Mouse (Mus musculus): ENCODE measurements at regions not wholly inside any gene's neighbourhood (a gene's known extent, or its start where the extent isn't known, plus 50 kb on each side); places are given as distances from the start of the nearest gene placed in this dataset.

- no peak for TF ChIP-seq CTCF (IDR thresholded peaks at IDR 0.05; ENCODE audit: low read depth)
- Histone ChIP-seq H3K27ac (ENCODE audit: low read depth, low read length) (no peak overlapping the region), H3K4me2 (replicated peaks; ENCODE audit: low read depth) (no peak overlapping the region), H3K27me3 (replicated peaks; ENCODE audit: control insufficient read depth, insufficient read depth, low read length) (no peaks in the 10 kb centered on the region), H3K9ac (ENCODE audit: low read depth, low read length) (no peak overlapping the region), H3K9me3 (ENCODE audit: control insufficient read depth) (no peaks in the 10 kb centered on the region), H3K36me3 (ENCODE audit: control insufficient read depth, insufficient read depth) (no peaks in the 10 kb centered on the region), H3K4me1 (replicated peaks; ENCODE audit: control insufficient read depth, insufficient read depth, low read length) (no peaks in the 10 kb centered on the region), H3K4me3 (ENCODE audit: low read depth, low read length) (no peak overlapping the region)
- ATAC-seq = no peak
- 62% methylated on average over 2 of the region's 2 CpGs for WGBS
These were observed 380.9 kb downstream of the Gm16223 start for GRCm38 (mm10) chr5:42448644-42449043.

DNA sequence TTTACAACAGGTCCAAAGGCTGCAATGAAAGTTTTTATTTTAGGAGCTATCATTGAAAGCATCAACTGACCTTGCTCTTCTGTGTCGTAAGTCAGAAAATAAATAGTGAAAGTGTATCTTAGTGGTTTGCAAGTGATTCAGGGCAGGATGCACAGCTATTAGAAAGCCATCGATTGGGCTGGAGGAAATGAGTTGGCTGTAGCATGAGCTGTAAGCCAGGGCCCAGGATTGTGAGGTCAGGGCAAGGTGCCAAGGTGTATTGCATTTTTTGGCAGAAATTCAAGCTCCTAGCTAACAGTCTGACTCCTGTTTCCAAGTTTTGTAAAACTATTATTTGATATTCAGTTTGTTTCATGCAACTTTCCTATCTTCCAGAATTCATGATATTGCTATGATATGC, 381.8 kb downstream of the Gm16223 start:
- H3K27me3 ChIP-seq (replicated peaks; ENCODE audit: control insufficient read depth, insufficient read depth, low read length) = no peaks in the 10 kb centered on the region
- no peak overlapping the region for H3K4me2 ChIP-seq (replicated peaks; ENCODE audit: low read depth)
- no peak overlapping the region for H3K9ac ChIP-seq (ENCODE audit: low read depth, low read length)
- TF ChIP-seq CTCF (IDR thresholded peaks at IDR 0.05; ENCODE audit: low read depth) = no peak
- H3K9me3 ChIP-seq (ENCODE audit: control insufficient read depth) = no peaks in the 10 kb centered on the region
- H3K4me3 ChIP-seq (ENCODE audit: low read depth, low read length) = no peak overlapping the region
- H3K4me1 ChIP-seq (replicated peaks; ENCODE audit: control insufficient read depth, insufficient read depth, low read length) = no peaks in the 10 kb centered on the region
- H3K36me3 ChIP-seq (ENCODE audit: control insufficient read depth, insufficient read depth) = no peaks in the 10 kb centered on the region
- WGBS = 57% methylated on average over 2 of the region's 2 CpGs
- H3K27ac ChIP-seq (ENCODE audit: low read depth, low read length) = no peak overlapping the region
- ATAC-seq = no peak

DNA sequence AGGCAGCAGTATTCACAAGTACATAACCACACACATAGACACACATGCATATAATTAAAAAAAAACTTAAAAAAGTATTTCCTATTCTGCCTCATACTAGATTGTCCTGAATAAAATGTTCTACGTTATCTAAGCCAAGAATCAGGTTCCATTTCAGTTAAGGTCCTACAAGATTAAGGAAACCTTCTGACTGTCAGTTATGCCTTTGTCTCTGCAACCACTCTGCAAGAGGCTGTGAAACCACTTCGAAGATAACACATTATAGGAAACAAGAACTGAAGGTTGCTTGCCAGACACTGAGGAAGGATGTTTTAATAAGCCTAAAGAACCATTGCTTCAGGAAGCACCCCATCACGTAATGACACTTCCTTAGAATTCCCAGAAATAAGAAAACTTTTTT, 385.9 kb downstream of the Gm16223 start:
- H3K4me1 ChIP-seq (replicated peaks; ENCODE audit: control insufficient read depth, insufficient read depth, low read length) = no peaks in the 10 kb centered on the region
- 43% methylated on average over 3 of the region's 3 CpGs for WGBS
- H3K36me3 ChIP-seq (ENCODE audit: control insufficient read depth, insufficient read depth) = no peaks in the 10 kb centered on the region
- H3K4me2 ChIP-seq (replicated peaks; ENCODE audit: low read depth) = no peak overlapping the region
- no peaks in the 10 kb centered on the region for H3K9me3 ChIP-seq (ENCODE audit: control insufficient read depth)
- no peak overlapping the region for H3K27ac ChIP-seq (ENCODE audit: low read depth, low read length)
- no peak overlapping the region for H3K9ac ChIP-seq (ENCODE audit: low read depth, low read length)
- no peak overlapping the region for H3K4me3 ChIP-seq (ENCODE audit: low read depth, low read length)
- no peaks in the 10 kb centered on the region for H3K27me3 ChIP-seq (replicated peaks; ENCODE audit: control insufficient read depth, insufficient read depth, low read length)
- no peak for TF ChIP-seq CTCF (IDR thresholded peaks at IDR 0.05; ENCODE audit: low read depth)
- ATAC-seq = no peak

GRCm38 (mm10) chr5:42461195-42461594, 393.4 kb downstream of the Gm16223 start:
- no peak for TF ChIP-seq CTCF (IDR thresholded peaks at IDR 0.05; ENCODE audit: low read depth)
- Histone ChIP-seq H3K27me3 (replicated peaks; ENCODE audit: control insufficient read depth, insufficient read depth, low read length) (no peaks in the 10 kb centered on the region), H3K36me3 (ENCODE audit: control insufficient read depth, insufficient read depth) (no peaks in the 10 kb centered on the region), H3K9me3 (ENCODE audit: control insufficient read depth) (no peaks in the 10 kb centered on the region), H3K4me3 (ENCODE audit: low read depth, low read length) (no peak overlapping the region), H3K4me1 (replicated peaks; ENCODE audit: control insufficient read depth, insufficient read depth, low read length) (no peaks in the 10 kb centered on the region), H3K27ac (ENCODE audit: low read depth, low read length) (no peak overlapping the region), H3K9ac (ENCODE audit: low read depth, low read length) (no peak overlapping the region), H3K4me2 (replicated peaks; ENCODE audit: low read depth) (no peak overlapping the region)
- 88% methylated on average over 1 of the region's 1 CpGs for WGBS
- ATAC-seq = no peak

DNA sequence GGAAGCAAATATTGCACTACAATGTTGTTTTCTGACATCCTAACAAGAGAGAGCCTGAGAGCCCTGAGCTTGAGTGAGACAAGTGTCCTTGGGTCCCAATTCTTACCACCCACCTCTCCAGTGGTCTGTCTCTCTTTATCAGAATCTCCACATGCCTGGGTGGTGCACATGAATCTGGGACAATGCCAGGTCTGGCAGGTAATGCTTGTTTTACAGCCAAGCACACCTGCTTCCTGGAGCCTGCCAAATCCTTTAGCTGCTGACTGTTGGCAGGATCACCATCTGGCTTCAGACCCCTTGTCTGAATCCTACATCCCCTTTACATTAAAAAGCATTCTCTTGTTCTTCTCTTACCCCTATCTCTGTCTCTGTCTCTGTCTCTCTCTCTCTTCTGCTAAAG, 397.1 kb downstream of the Gm16223 start:
- Histone ChIP-seq H3K4me2 (replicated peaks; ENCODE audit: low read depth) (no peak overlapping the region), H3K4me3 (ENCODE audit: low read depth, low read length) (no peak overlapping the region), H3K9me3 (ENCODE audit: control insufficient read depth) (no peaks in the 10 kb centered on the region), H3K9ac (ENCODE audit: low read depth, low read length) (no peak overlapping the region), H3K27me3 (replicated peaks; ENCODE audit: control insufficient read depth, insufficient read depth, low read length) (no peaks in the 10 kb centered on the region), H3K27ac (ENCODE audit: low read depth, low read length) (no peak overlapping the region), H3K4me1 (replicated peaks; ENCODE audit: control insufficient read depth, insufficient read depth, low read length) (no peaks in the 10 kb centered on the region), H3K36me3 (ENCODE audit: control insufficient read depth, insufficient read depth) (no peaks in the 10 kb centered on the region)
- ATAC-seq = no peak
- no peak for TF ChIP-seq CTCF (IDR thresholded peaks at IDR 0.05; ENCODE audit: low read depth)

GRCm38 (mm10) chr5:42473493-42473892, 405.7 kb downstream of the Gm16223 start:
- H3K9me3 ChIP-seq (ENCODE audit: control insufficient read depth) = no peaks in the 10 kb centered on the region
- no peaks in the 10 kb centered on the region for H3K27me3 ChIP-seq (replicated peaks; ENCODE audit: control insufficient read depth, insufficient read depth, low read length)
- WGBS = 75% methylated on average over 4 of the region's 4 CpGs
- no peak for ATAC-seq
- no peaks in the 10 kb centered on the region for H3K36me3 ChIP-seq (ENCODE audit: control insufficient read depth, insufficient read depth)
- no peaks in the 10 kb centered on the region for H3K4me1 ChIP-seq (replicated peaks; ENCODE audit: control insufficient read depth, insufficient read depth, low read length)
- H3K27ac ChIP-seq (ENCODE audit: low read depth, low read length) = no peak overlapping the region
- H3K4me2 ChIP-seq (replicated peaks; ENCODE audit: low read depth) = no peak overlapping the region
- no peak overlapping the region for H3K4me3 ChIP-seq (ENCODE audit: low read depth, low read length)
- no peak for TF ChIP-seq CTCF (IDR thresholded peaks at IDR 0.05; ENCODE audit: low read depth)
- no peak overlapping the region for H3K9ac ChIP-seq (ENCODE audit: low read depth, low read length)

- H3K36me3 ChIP-seq (ENCODE audit: control insufficient read depth, insufficient read depth) = no peaks in the 10 kb centered on the region
- no peak for TF ChIP-seq CTCF (IDR thresholded peaks at IDR 0.05; ENCODE audit: low read depth)
- no peaks in the 10 kb centered on the region for H3K27me3 ChIP-seq (replicated peaks; ENCODE audit: control insufficient read depth, insufficient read depth, low read length)
- no peak overlapping the region for H3K4me2 ChIP-seq (replicated peaks; ENCODE audit: low read depth)
- 85% methylated on average over 11 of the region's 11 CpGs for WGBS
- no peak overlapping the region for H3K27ac ChIP-seq (ENCODE audit: low read depth, low read length)
- no peaks in the 10 kb centered on the region for H3K4me1 ChIP-seq (replicated peaks; ENCODE audit: control insufficient read depth, insufficient read depth, low read length)
- no peak for ATAC-seq
- H3K9me3 ChIP-seq (ENCODE audit: control insufficient read depth) = no peaks in the 10 kb centered on the region
- no peak overlapping the region for H3K4me3 ChIP-seq (ENCODE audit: low read depth, low read length)
- H3K9ac ChIP-seq (ENCODE audit: low read depth, low read length) = no peak overlapping the region
These were observed 434.5 kb downstream of the Gm16223 start for GRCm38 (mm10) chr5:42502124-42502801.

Measured in intestine, postnatal 0 days (tissue).